Mouse (Mus musculus) embryo, embryonic 11.5 days (tissue): ENCODE measurements around the gene Bckdk.
"Not testable (repeated sequence)": the region's sequence is repeated elsewhere in the genome, so short reads cannot be mapped to it uniquely, and the experiment has no call there.

Experiments
- DNase-seq: peaks from one replicate; pipeline ENCODE4 v3.0.0-alpha.2; 2012; ENCODE audit warnings: low read depth, low spot score

Bckdk gene

DNA sequence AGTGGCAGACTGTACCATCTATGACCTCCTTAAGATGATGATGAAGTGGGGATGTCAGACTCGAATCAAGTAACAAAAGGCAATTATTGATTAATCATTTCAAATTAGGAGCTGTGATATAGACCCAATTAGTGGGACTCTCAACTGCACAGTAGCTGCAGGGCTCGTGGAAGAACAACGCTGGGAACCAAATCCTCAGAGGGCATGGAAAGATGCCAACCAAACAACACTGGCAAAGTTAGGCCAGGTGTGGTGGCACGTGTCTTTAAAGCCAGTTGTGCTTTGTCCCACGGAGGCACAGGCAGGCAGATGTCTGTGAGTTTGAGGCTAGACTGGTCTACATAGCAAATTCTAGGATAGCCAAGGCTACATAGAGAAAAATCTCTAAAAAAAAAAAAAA is 26.8 kb downstream of the Bckdk start:
- no peak for DNase-seq

DNA sequence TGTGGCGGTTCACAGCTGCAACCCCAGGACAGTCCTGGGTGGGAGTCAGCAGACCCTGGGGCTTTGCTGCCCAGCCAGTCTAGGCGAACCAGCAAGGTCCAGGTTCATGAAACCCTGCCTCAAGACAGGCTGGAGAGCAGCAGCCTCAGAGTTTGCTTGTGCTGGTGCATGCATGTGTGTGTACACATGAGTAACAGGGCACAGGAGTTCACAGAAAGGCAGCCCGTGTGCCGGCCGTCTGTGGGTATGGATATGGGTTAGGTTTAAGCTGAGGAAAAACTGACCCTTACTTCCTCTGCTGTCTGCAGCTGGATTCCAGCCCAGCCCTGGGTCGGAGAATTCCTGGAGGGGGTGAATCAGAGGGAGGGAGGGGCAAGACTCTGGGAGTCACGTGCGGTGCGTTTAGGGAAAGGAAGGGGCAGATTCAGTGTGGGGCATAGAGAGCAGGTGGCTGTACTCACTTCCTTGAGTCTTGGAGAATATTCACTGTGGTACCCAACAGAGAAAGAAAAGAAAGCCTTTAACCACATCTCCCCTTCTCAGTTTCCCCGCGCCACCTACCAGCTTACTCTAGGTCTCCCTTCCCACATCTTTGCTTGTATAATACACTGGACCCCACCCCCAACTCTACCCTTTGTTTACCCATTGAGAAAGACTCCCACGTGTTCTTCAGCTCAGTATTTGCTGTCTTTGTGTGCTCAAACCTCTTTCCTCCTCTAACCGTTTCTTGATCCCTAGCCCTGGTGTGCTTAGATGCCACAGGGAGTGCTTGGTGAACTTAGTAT is 27.7 kb downstream of the Bckdk start:
- DNase-seq: no peak

DNA sequence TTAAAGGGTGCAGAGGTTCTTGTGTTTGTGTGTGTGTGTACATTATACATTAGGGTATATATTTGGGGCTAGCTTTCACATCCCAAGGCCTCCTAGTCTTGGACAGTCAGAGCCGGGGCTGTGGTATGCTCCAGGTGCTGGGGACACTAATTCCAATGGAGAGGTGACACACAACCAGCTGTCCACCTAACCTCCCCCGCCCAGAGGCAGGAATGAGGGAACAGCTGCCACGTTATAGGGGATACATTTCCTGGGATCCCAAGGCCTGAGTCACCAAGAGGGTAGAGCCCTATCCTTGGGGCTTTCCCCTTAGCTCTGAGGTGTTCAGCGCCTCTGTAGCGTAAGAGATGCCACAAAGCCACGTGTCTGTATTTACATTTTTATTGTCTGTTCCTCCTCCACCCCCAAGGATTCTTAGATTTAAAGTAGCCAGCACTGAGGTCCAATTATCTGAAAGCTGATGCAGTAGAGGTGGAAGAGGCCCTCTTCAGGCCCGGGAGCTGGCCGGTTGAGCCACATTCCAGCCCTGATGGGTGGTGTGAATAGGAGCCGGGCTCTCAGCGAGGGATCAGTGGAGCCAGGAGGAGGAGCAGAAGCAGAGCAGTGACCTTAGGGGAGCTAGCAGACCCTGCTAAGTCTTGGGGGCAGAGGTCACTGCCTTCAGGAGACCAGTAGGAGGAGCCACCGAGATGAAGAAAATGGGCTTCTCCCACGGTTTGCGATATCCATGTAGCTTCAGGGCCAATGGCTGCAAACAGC is 28.6 kb downstream of the Bckdk start:
- DNase-seq: no peak

DNA sequence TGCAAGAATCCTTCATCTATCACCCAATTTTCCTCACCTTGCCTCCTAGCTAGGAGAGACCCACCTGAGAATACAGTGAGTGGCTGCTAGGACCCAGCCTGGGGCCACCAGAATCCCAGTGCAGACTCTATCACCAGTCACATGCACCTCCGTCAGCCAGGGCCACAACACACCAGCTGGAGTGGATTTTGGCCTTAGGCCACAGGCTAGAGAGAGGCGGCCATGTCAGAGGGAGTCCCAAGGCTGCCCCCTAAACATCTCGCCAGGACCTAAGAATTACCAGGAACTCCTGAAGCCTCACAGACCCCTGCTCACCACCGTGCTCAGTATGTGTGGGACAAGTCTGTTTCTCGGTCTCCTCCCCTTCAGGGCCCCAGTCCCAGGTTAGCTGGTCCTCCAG is 30.2 kb downstream of the Bckdk start:
- no peak for DNase-seq

DNA sequence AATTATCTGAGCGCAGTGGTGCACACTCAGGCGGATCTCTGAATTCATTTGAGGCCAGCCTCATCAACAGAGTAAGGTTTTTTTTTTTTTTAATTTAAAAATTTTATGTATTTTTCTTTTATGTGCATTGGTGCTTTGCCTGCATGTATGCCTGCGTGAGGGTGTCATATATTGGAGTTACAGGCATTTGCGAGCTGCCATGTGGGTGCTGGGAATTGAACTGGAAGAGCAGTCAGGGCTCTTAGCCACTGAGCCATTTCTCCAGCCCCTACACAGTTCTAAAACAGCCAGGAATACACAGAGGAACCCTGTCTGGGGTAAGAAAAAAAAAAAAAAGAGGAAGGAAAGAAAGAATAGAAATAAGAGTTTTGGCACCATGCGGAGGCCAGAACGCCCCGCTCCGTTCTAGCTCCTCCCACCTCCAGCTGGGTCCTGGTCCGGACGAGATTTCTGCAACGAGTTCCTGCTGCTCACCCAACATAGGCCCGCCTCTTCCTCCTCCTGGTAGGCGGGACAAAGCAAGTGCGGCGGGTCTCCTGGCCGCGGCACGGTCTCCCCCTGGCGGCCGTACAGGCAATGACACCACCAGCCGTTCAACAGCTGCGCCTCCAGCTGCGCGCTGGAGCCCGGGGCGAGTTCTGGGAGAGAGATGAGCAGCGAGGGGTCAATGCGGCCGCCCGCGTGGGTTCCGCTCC is 31.3 kb downstream of the Bckdk start:
- DNase-seq: peak; percentile 91

DNA sequence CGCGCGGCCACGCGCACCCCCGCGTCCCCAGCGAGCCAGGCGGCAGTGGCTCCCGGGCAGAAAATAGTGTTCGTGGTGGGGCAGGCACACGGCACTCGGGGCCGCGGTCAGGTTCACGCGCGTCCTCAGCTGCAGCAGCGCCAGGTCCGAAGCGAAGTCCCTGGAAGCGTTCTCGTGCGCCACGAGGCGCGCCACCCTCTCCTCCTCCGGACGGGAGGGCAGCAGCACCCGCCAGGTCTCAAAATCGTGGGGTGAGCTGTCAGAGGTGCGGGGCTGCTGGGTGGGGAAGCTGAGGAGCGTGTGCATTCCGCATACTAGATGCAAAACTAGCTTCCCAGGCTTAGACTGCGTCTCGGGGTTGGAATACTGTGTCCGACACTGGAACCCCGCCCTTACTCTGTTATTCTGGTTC is 31.9 kb downstream of the Bckdk start:
- no peak for DNase-seq

DNA sequence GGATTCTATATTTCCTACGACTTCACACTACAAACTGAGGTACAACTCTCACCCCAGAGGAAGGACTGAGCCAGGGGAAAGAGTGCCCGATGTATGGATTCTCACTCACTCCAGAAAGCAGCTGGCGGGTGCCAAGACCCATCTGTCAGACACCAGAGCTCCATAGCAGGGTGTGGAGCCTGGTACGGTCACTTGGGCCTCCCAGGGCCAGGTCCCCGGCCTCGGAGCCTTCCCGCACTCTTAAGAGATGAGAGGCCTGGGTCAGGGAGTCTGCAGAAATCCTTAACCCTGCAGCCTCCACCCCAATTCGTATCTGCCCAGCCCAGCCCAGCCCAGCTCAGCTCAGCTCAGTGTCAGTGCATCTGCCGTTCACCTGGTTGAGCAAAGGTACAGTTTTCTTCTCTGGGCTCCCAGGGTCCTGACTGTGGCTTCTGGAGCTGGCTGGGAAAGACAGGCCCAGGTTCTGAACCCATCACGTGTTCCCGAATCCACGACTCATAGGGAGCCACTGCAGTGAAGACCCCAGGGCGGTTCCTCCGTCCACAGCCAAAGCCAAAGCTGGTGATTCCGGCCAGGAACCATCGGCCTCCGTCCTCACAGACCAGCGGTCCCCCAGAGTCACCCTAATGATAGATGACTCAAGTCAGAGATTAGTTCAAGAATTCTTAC is 32.5 kb downstream of the Bckdk start:
- no peak for DNase-seq

DNA sequence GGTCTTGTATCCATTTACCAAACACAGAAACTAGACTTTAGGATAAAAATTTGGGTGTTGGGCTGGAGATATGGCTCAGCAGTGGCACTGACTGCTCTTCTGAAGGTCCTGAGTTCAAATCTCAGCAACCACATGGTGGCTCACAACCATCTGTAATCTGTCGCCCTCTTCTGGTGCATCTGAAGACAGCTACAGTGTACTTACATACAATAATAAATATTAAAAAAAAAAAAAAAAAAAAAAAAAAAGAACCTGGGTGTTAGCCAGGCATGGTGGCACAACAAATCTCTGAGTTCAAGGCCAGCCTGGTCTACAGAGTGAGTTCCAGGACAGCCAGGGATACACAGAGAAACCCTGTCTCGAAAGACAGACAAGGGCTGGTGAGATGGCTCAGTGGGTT is 38.2 kb downstream of the Bckdk start:
- not testable (repeated sequence) for DNase-seq

DNA sequence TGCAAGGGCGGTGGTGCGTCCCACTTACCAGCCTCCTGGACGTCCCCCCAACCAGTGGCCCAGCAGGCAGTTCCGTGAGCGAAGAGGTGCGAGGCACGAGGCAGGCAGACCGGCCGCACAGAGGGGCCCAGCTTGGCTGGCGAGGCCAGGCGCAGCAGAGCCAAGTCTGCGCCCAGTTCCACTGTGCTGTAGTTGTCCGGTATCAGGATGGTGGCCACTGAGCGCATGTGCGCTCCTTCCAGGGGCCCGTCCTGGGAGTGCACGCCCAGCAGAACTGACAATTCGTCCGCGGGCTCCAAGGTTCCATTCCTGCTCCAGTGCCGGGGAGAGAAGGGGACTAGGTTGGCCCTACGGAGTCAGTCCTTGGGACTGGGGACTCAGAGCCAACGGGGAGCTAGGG is 40.7 kb downstream of the Bckdk start:
- no peak for DNase-seq

DNA sequence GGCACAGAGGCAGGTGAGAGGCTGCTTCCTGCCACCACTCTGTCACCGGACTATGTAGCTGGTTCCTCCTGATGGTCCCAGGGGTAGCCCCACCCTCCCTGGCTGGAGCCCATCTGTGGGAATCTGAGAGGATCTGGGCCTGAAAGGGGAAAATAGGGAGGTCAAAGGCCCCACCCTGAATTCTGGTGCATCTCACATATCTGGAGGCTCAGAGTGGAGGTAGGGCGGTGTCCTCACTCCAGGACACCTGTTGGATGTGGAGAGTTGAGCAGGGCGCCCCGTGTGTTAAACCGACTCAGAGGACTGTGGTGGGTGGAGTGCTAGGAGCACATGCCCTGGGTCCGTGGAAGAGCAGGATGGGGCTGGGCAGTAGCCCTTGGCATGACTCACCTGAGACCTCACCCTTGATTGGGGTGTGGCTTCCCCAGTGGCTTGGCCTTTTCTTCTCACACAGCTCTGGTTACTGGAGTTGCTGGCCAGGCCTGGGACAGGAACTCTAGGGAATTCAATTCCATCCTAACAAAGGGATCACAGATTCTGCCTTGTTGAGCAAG is 42.7 kb downstream of the Bckdk start, which contains the start of gene Prss36:
TSS of gene Prss36 (minus strand) at position 256 of the 554 bp plus-strand sequence.
- no peak for DNase-seq

DNA sequence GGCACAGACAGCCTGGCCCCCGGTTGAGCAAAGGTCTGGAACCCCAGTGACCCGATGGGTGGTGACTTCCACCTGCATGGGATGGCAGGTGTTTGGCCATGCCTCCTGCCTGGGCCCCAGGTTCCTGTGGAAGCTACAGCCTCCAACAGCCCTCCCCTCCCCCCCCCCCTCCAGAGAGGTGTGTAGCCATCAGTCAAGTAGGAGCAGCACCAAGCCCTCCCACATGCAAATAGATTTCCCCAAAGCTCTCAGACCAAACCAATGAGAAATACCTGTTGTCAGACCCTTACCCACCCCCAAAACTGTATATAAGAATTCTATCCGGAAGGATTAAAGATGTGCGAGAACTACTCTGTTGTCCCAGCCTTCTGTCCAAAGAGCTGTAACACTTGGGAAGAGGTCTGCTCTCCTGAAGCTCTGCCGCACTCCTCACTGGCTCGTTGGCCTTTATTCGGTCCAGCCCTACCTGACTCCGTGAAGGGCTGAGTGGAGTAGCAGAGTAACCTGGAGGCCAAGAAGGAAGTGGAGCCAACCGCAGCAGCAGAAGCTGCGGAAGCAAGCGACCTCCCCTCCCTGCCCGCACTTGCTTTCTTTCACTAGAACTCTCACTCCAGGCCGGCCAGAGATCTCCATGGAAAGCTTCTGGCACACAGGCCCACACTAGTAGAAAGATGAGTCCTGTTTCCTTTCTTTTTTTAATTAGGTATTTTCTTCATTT is 49.1 kb downstream of the Bckdk start:
- no peak for DNase-seq

DNA sequence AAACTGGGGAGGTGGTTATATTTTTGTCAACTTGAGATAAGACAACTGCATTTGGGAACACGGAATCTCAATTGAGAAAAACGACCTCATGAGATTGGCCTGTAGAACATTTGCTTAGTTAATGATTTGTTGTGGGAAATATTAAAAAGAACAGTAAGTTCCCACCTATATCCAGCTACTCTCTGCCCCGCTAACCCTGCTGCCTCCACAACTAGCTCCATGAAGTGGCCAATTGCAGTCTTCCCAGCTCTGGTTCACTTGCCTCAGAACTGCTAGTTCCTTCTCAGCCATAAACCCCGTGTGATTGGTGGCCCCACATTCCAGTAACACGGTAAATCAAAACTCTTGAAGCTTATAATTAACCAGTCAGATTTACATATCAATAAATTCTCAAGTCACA is 55.5 kb downstream of the Bckdk start:
- no peak for DNase-seq
